Mouse (Mus musculus) limb, embryonic 14.5 days (tissue): Measurements from ENCODE around the gene Fzr1. TPM values are rescaled to one million over a fixed set of nuclear protein-coding genes. Genes with fewer than 3 reads are reported as not detected.

Experiments used
- ATAC-seq: fragments of 200-750 bp; cut with Nextera tagmentation; 2 replicates; pipeline ENCODE4 v1.8.0; 2017; ENCODE audit warnings: low read depth, moderate number of reproducible peaks, moderate TSS enrichment; ENCODE audit not compliant: low FRiP score
- DNase-seq: peaks from one replicate; pipeline ENCODE4 v3.0.0-alpha.2; 2015; ENCODE audit warnings: low spot score
- H3K27ac ChIP-seq: fragments of 300-500 bp; sonication (generic); replicated peaks from 2 replicates; pipeline ENCODE4 v1.5.1; 2014; ENCODE audit warnings: low read depth, mild to moderate bottlenecking, low read length, moderate library complexity, mixed read lengths
- H3K27me3 ChIP-seq: fragments of 300-500 bp; sonication (generic); 2 replicates; pipeline ENCODE4 v1.6.1; 2014; ENCODE audit warnings: low read length, mixed read lengths; ENCODE audit not compliant: control insufficient read depth, insufficient read depth
- H3K36me3 ChIP-seq: fragments of 300-500 bp; sonication (generic); 2 replicates; pipeline ENCODE4 v1.6.1; 2014; ENCODE audit warnings: mild to moderate bottlenecking, low read length, moderate library complexity, mixed read lengths; ENCODE audit not compliant: control insufficient read depth, insufficient read depth
- H3K4me1 ChIP-seq: fragments of 300-500 bp; sonication (generic); 2 replicates; pipeline ENCODE4 v1.6.1; 2014; ENCODE audit warnings: antibody characterized with exemption, low read length, mixed read lengths; ENCODE audit not compliant: control insufficient read depth, insufficient read depth
- H3K4me2 ChIP-seq: fragments of 300-500 bp; sonication (generic); replicated peaks from 2 replicates; pipeline ENCODE4 v1.6.1; 2014; ENCODE audit warnings: low read depth, mild to moderate bottlenecking, low read length, moderate library complexity; ENCODE audit not compliant: severe bottlenecking
- H3K4me3 ChIP-seq: fragments of 300-500 bp; sonication (generic); replicated peaks from 2 replicates; pipeline ENCODE4 v1.5.1; 2014; ENCODE audit warnings: low read length
- H3K9ac ChIP-seq: fragments of 300-500 bp; sonication (generic); 2 replicates; pipeline ENCODE4 v1.6.1; 2014; ENCODE audit warnings: mild to moderate bottlenecking, low read depth, low read length, moderate library complexity; ENCODE audit not compliant: severe bottlenecking
- H3K9me3 ChIP-seq: fragments of 300-500 bp; sonication (generic); 2 replicates; pipeline ENCODE4 v1.6.1; 2016; ENCODE audit warnings: low read length; ENCODE audit not compliant: control insufficient read depth
- POLR2A ChIP-seq: fragments of 200-500 bp; IDR thresholded peaks from 2 replicates; pipeline ENCODE4 v1.8.0; 2012; ENCODE audit warnings: inconsistent platforms, mild to moderate bottlenecking, moderate library complexity, borderline replicate concordance; ENCODE audit not compliant: insufficient read depth, insufficient read length; ENCODE audit errors: extremely low read depth
- WGBS: fragments of 180-500 bp; shearing (Covaris S2); extraction: QIAGEN DNeasy Blood & Tissue Kit; methylation state at CpG from one replicate; pipeline ENCODE4 v1.1.7; 2014; 5-methylcytosine and 5-hydroxymethylcytosine counted together
- polyA plus RNA-seq, 2 experiments: library from polyadenylated mRNA; depleted of rRNA in 1 of 2; stranded (reverse) in 1 of 2; unstranded in 1 of 2; fragments of >200 nt; fragmentation: Nextera tagmentation in 1 of 2; extraction: Ambion mirVana in 1 of 2; gene quantifications; 2 replicates each; pipeline versions ENCODE4 v1.2.1 to v1.2.3; 2012 to 2014

Fzr1 gene
- polyA plus RNA-seq, 2 experiments = 92.8 to 109 TPM

- peak overlapping the region; percentile 55; the same call in 1 of the 2 replicates for H3K27ac ChIP-seq
- H3K4me3 ChIP-seq = peak overlapping the region; percentile 89
- peak overlapping the region; percentile 85 for H3K4me2 ChIP-seq
- peak overlapping the region; percentile 89 for H3K9ac ChIP-seq
- H3K36me3 ChIP-seq = peaks cover 14% of the 10 kb centered on the region
- WGBS = under 1% methylated on average over 41 of the region's 46 CpGs
- H3K4me1 ChIP-seq = peaks cover 15% of the 10 kb centered on the region
- peak; percentile 100 for DNase-seq
- H3K27me3 ChIP-seq = no peaks in the 10 kb centered on the region
- 0 out of 2 replicates have a peak, but pooled peaks have one; percentile 52 for TF ChIP-seq POLR2A
- no peaks in the 10 kb centered on the region for H3K9me3 ChIP-seq
- ATAC-seq = peak; percentile 95
Measured at GRCm38 (mm10) chr10:81378553-81379182, 352 bp upstream of the Fzr1 start.

GRCm38 (mm10) chr10:81377362-81377664 is 1.0 kb downstream of the Fzr1 start:
- DNase-seq (no peak), ATAC-seq (no peak)
- Histone ChIP-seq H3K36me3 (peaks cover 25% of the 10 kb centered on the region), H3K4me1 (peaks cover 15% of the 10 kb centered on the region), H3K9ac (peak overlapping the region; percentile 89), H3K4me2 (peak overlapping the region; percentile 85), H3K27me3 (no peaks in the 10 kb centered on the region), H3K4me3 (peak overlapping the region; percentile 89), H3K9me3 (no peaks in the 10 kb centered on the region), H3K27ac (no peak overlapping the region)
- no peak for TF ChIP-seq POLR2A
- 44% methylated on average over 2 of the region's 2 CpGs for WGBS

- H3K27ac ChIP-seq = no peak overlapping the region
Measured at GRCm38 (mm10) chr10:81376561-81377361, 1.6 kb downstream of the Fzr1 start.

GRCm38 (mm10) chr10:81375322-81375721 is 3.0 kb downstream of the Fzr1 start:
- H3K27ac ChIP-seq = no peak overlapping the region
- H3K27me3 ChIP-seq = no peaks in the 10 kb centered on the region
- H3K36me3 ChIP-seq = peaks cover 45% of the 10 kb centered on the region
- DNase-seq (no peak), ATAC-seq (no peak)
- 93% methylated on average over 10 of the region's 10 CpGs for WGBS
- H3K4me2 ChIP-seq = no peak overlapping the region
- TF ChIP-seq POLR2A = no peak
- H3K9ac ChIP-seq = no peak overlapping the region
- H3K4me1 ChIP-seq = peaks cover 15% of the 10 kb centered on the region
- no peak overlapping the region for H3K4me3 ChIP-seq
- no peaks in the 10 kb centered on the region for H3K9me3 ChIP-seq

More at GRCm38 (mm10) chr10:81376561-81377361, 1.6 kb downstream of the Fzr1 start:
- no peak for ATAC-seq
- H3K9me3 ChIP-seq = no peaks in the 10 kb centered on the region
- H3K36me3 ChIP-seq = peaks cover 31% of the 10 kb centered on the region
- peak overlapping the region; percentile 89 for H3K9ac ChIP-seq
- peak overlapping the region; percentile 85 for H3K4me2 ChIP-seq
- WGBS = 33% methylated on average over 6 of the region's 6 CpGs
- no peak for DNase-seq
- peak overlapping the region; percentile 89 for H3K4me3 ChIP-seq
- peaks cover 15% of the 10 kb centered on the region for H3K4me1 ChIP-seq
- H3K27me3 ChIP-seq = no peaks in the 10 kb centered on the region
- no peak for TF ChIP-seq POLR2A

GRCm38 (mm10) chr10:81367207-81367495 is 11.2 kb downstream of the Fzr1 start:
- no peak for ATAC-seq
- Histone ChIP-seq H3K9ac (no peak overlapping the region), H3K4me1 (peaks cover 14% of the 10 kb centered on the region), H3K9me3 (no peaks in the 10 kb centered on the region), H3K4me3 (no peak overlapping the region), H3K27ac (no peak overlapping the region), H3K4me2 (no peak overlapping the region), H3K36me3 (peaks cover 67% of the 10 kb centered on the region), H3K27me3 (peaks cover 26% of the 10 kb centered on the region)
- 63% methylated on average over 6 of the region's 6 CpGs for WGBS
- no peak for TF ChIP-seq POLR2A
- DNase-seq = no peak
